Mouse (Mus musculus) lung, adult 18-20 months (tissue): ENCODE data around the gene Trim5.
A peak's percentile ranks its signal among the peaks of the same experiment; 100 is the strongest.
"Not testable (repeated sequence)": the region's sequence is repeated elsewhere in the genome, so short reads cannot be mapped to it uniquely, and the experiment has no call there.

Source experiments
- DNase-seq, 2 experiments: peaks; one replicate each; pipeline ENCODE4 v3.0.0; 2022; ENCODE audit warnings: mixed read lengths in 2 of 2

The Trim5 gene

DNA sequence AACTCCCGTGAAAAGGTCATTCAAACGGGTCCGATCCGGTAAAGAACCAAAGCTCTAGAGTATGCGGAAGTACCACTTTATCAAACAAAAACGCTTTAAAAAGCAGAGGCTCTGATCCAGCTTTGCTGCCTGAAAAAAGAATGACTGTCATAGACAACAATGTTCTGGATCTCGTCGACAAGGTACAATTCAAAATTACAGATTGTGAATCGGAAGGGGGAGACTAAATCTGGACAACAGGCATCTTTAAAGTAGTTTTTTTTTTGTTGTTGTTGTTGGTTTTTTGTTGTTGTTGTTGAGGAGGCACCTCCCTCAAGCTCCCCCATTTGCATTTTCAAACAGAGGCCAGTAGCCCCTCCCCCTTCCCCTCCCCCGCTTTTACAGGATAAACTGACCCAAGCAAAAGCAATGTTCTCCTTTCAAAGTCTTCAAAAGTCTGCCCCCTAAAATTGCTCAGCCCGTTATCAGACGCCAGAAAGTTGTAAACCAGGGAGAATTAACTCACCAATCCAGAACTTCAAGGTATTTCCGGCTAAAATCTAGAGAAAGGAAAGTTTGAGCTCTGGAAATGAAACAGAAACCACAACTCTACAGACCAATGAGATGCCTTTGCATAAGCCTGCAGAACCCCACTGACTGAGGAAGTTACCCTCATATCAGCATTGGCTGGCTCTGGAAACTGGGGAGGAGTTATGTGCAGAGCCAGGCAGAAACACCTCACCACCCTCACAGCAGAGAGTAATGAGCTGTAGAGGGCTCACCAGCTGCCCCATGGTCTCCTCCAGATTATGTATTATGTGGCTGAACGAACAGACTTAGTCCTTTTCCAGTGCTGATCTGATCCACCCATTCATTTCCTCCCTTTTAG lies at the start of gene Trim5:
TSS of gene Trim5 (minus strand) at position 519 of the 868 bp plus-strand sequence.
- peak in 1 of 2 experiments; percentile 6 for DNase-seq

DNA sequence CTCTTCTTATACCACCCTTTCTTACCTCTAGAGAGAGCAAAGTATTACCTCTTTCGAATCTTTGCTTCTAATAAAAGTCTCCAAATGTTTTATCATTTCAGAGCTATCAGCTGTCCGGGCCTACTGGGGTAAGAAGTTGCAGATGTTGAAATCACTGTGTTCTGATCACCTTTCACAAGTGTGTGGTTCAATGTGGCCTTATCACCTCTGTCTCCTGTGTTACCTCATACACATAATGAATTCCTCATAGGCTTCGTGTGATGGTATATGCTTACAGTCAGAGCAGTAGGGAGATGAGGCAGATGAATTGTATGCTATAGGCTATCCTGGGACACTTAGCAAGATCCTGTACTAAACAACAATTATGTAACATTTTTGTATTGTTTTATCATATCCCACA lies 47.7 kb upstream of the Trim5 start:
- DNase-seq: not testable (repeated sequence)

- DNase-seq: not testable (repeated sequence)
These were observed 41.3 kb upstream of the Trim5 start, which contains the start of gene Trim34b for GRCm38 (mm10) chr7:104329171-104329570. Trim34b (plus strand) TSS chr7:104329471.

DNA sequence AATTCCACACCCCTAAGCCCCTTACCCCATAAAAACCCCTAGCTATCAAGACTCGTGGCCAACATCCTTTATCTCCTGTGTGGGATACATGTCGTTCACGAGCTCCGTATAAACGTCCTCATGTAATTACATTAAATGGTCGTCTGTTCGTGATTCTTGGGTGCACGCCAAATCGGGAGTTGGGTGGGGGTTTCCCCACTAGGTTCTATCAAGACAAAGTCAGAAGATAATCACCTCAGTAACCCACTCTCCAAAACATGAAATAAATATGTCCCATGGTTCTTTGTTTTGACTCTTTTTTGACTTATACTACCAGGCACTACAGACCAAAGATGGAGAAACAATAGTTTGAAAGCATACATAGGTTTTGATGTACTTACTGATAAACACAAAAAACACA lies 34.1 kb upstream of the Trim5 start:
- no peak for DNase-seq

GRCm38 (mm10) chr7:104315369-104316080 lies 27.6 kb upstream of the Trim5 start, which contains the start of gene Trim12a:
Trim12a (minus strand) TSS chr7:104315466.
- DNase-seq: not testable (repeated sequence)

- DNase-seq: peak in 1 of 2 experiments; percentile 7
These were observed 27.0 kb upstream of the Trim5 start for GRCm38 (mm10) chr7:104314796-104315353.

- DNase-seq: no peak
These were observed 3.9 kb upstream of the Trim5 start for GRCm38 (mm10) chr7:104291638-104292400.

DNA sequence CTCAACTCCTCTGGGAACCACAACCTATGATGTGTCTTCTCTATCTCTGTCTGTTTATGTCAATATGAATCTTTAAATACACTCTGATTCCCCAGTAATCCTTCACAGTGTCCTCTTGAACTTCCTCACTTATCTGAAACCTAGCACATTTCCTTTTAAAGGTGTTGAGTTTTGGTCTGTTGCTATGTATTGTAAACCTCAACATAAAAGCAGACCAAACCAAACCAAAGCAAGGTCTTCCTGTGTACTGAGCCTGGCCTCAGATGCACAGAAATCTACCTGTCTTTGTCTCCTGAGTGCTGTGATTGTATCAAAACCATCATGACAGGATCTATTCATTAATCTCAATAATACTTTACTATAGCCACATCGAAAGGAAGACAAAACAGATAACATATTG lies 2.7 kb upstream of the Trim5 start:
- DNase-seq: no peak

GRCm38 (mm10) chr7:104279361-104279760 lies 8.5 kb downstream of the Trim5 start:
- DNase-seq: not testable (repeated sequence)

DNA sequence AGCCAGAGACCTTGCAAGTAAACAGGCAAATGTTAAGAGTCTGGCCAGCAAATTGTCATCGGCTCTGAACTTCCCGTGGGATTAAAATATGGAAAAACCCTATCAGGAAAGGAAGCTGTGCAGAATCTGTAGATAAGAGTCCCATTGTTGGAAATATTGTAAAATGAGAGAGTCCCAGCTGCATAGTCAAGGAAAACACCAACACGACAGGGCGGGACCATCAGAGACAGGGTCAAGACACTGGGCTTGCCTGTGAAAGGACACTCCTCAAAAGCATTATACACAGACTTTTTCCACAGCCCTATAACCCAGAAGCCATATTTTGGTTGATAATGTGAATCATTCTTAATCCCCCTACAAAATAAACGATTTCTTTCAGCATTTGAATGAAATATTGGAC lies 22.6 kb downstream of the Trim5 start:
- DNase-seq: not testable (repeated sequence)

DNA sequence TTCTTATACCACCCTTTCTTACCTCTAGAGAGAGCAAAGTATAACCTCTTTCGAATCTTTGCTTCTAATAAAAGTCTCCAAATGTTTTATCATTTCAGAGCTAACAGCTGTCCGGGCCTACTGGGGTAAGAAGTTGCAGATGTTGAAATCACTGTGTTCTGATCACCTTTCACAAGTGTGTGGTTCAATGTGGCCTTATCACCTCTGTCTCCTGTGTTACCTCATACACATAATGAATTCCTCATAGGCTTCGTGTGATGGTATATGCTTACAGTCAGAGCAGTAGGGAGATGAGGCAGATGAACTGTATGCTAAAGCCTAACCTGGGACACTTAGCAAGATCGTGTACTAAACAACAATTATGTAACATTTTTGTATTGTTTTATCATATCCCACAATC lies 27.5 kb downstream of the Trim5 start:
- not testable (repeated sequence) for DNase-seq

DNA sequence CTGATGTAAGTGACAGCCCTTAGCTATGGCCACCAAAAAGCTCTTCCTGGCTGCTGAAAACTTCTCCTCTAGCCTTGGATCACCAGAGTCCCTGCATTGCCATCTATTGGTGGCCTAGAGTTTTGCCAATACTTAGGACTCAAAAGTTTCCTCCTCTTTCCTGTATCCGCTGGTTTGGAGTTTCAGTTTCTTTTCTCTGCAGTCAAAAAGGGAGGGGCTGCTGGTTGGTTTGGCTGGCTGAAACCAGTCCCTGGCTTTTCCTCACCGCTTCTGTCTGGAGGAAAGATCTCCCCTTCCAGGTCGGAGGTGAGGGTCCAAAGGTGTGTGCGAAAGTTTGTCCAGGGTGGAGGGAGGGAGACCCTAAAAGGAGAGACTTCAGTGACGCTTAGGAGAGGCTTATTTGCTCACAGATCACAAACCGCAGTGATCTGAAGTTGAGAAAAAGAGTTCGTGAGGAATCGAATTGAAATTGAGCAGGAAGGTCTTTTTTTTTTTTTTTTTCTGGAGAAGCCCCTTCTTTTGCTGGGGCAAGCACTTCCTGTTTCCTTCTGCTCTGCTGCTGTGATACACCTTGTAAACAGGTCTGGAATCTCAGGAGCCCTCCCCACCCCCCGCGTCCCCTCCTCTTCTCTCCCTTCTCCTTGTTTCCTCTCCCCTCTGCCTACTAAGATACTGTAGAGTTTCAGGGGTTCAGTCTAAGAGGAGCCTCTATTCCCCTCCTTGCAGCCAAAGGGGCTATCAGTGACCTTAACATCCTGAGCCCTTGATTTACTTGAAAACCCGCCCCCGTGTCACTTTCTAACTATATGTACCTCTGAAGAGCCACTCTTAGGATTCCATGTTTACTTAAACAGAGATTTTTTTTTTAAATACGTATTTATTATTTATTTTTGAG lies 43.4 kb downstream of the Trim5 start, which contains the start of gene Trim34a:
TSS of gene Trim34a (plus strand) at position 171 of the 895 bp plus-strand sequence.
- peak; percentile 67 to 83 for DNase-seq

DNA sequence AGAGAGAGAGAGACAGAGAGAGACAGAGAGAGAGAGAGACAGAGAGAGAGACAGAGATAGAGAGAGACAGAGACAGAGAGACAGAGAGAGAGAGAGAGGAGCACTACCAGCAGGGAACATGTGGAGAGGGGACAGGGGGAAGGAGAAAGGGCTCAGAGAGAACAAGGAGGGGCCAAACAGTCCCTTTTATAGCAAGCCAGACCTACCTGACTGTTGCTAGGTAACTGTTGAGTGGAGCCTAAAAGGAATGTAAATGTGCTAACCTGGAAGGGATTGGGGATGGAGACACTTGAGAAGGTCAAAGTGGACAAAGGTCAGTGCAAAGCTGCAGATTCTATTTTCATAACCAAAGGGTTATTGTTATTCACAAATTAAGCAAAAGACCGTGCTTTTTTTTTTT lies 44.3 kb downstream of the Trim5 start:
- DNase-seq: no peak

GRCm38 (mm10) chr7:104240857-104241256 lies 47.0 kb downstream of the Trim5 start:
- no peak for DNase-seq

- peak; percentile 20 to 24 for DNase-seq
These were observed 56.7 kb downstream of the Trim5 start for GRCm38 (mm10) chr7:104231203-104231602.

DNA sequence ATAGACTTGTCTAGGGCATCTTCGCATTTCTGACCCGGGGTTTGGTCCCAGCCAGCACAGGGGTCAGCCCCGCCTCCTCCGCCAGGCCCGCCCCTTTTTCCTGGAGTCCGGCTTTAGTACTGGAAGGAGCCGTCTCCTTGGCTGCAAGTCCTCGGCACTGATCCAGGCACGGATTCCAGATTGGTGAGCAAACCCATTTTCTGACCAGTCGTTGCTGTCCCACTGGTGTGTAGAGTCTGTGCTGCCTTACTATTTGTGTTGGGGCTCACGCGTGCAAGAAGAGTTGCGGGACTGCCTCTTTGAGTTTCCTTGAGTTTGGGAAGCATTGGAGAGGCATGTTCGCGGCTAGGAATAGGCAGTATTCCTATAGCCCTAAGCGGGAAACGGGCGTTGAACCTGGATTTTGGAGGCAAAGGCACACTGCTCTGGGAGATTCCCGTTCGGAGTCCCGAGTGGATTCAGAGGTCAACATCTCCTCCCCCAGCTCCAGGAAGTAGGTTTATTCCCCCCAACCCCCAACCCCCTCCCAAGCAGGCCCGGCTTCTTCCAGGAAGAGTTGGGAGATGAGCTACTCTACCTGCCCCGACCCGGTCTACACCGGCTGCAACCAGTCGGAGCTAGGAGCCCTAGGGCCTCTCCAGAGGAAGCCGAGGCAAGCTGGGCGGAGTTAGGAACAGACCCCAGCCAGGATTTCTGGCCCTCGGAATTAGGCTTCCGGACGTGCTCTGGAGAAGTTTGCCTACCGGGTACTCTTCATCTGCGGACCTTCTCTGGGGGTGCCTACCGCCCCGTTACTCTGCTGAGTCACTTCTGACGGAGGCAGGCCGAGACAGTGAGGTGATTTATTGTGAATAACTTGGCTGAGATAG lies 69.0 kb downstream of the Trim5 start, which contains the start of gene Trim6:
TSS of gene Trim6 (plus strand) at position 93 of the 869 bp plus-strand sequence.
- peak; percentile 88 to 92 for DNase-seq

GRCm38 (mm10) chr7:104217881-104218280 lies 70.0 kb downstream of the Trim5 start:
- peak in 1 of 2 experiments; percentile 5 for DNase-seq

GRCm38 (mm10) chr7:104216011-104216535 lies 71.8 kb downstream of the Trim5 start:
- no peak for DNase-seq
